Mouse (Mus musculus): Measurements from ENCODE around the gene Rnf157. TPM values are rescaled to one million over a fixed set of nuclear protein-coding genes. Genes with fewer than 3 reads are reported as not detected.
A peak's percentile ranks its signal among the peaks of the same experiment; 100 is the strongest.
"Not testable (repeated sequence)": the region's sequence is repeated elsewhere in the genome, so short reads cannot be mapped to it uniquely, and the experiment has no call there.

Rnf157 gene
- polyA plus RNA-seq, 1 experiment from 2014 or later, result 37.8 TPM

DNA sequence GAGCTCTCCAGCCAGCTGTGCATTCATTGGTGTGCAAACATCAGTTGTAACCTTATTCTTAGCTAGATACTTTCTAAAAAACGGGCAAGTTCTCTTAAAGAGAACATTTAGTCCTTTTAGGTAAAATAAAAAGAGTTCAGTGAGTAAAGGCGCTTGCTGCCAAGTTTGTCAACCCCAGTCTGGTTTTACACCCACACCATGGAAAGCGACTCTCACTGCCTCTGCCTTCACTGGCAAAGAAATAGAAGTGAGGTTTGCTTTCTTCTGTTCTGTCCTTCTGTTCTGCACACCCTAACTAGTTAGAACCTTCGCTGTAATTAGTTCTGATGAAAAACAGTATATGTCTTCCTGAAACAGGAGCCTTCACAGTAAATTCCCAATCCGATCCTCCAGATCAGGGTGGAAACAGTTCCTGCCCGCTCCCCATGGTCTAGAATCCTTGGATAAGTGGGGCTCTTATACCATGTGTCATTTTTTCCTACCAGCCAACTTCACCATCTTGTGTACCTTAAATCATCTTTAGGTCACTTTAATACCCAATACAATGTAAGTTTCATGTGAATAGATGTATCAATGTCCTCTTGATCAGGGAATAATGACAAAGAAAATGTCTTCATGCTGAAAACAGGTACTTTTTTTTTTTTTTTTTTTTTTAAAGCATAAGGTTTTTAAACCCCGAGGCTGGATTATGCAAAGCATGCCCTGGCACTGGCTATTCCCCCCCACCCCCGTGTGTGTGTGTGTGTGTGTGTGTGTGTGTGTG, 19.9 kb upstream of the Rnf157 start:
- Histone ChIP-seq H3K4me2 (replicated peaks) (no peak overlapping the region), H3K27me3 (peaks cover 11% of the 10 kb centered on the region; the same call in 1 of the 2 replicates), H3K27ac (replicated peaks) (no peak overlapping the region), H3K4me1 (peaks cover 35% of the 10 kb centered on the region), H3K4me3 (no peak overlapping the region), H3K9me3 (no peaks in the 10 kb centered on the region), H3K9ac (replicated peaks) (no peak overlapping the region), H3K36me3 (peaks cover 21% of the 10 kb centered on the region)
- WGBS, result 60% methylated on average over 8 of the region's 8 CpGs
- ATAC-seq (ENCODE audit: low FRiP score, low read depth), result no peak

DNA sequence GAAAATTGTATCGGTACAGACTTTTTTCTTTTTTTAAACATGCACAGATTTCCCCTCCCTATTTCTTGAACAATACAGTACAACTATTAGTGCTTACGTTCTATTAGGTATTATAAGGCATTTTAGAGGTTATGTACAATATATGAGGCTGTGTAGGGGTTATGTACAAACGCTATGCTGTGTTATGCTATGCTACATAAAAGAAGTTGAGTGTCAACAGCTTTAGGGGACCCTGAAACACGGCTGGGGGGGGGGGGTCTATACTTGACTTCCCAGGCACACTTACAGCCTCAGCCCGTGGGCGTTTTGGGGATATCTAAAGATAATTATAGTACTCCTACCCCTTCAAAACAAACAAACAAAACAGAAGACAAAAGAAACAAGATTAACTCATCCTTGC, 19.3 kb upstream of the Rnf157 start:
- peaks cover 11% of the 10 kb centered on the region; the same call in 1 of the 2 replicates for H3K27me3 ChIP-seq
- H3K9ac ChIP-seq (replicated peaks), result no peak overlapping the region
- peaks cover 15% of the 10 kb centered on the region for H3K36me3 ChIP-seq
- 51% methylated on average over 6 of the region's 6 CpGs for WGBS
- peaks cover 29% of the 10 kb centered on the region for H3K4me1 ChIP-seq
- no peak overlapping the region for H3K4me2 ChIP-seq (replicated peaks)
- no peak overlapping the region for H3K27ac ChIP-seq (replicated peaks)
- no peaks in the 10 kb centered on the region for H3K9me3 ChIP-seq
- ATAC-seq (ENCODE audit: low FRiP score, low read depth), result no peak
- H3K4me3 ChIP-seq, result no peak overlapping the region

DNA sequence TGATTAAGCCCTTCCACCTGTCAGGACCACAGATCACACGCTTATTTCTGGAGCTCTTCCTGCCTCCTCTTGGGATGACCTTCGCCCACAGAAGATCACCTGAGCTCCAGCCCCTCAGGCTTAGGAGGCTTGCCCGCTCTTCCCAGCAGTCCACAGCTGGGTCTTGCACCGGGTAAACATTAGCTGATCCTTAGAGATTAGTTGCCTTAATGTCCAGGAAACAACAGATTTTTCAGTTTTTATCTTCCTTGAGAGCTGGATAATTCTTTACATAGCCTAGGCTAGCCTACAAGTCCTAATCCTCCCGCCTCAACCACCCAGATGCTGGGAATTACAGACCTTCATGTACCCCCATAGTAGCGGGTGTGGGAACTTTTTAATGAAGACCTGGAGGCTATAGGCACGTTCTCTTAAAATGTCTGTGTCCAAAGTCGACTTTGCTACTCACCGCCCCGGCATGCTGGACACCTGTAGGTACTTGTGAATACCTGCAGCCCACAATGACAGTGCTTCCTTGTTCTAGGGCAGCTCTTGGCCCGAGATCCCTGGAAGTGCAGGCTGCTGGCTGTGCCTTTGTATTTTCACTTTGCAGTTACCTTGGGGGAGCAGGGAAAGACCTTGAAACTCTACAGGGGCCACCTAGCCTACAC, 18.7 kb upstream of the Rnf157 start:
- Histone ChIP-seq H3K9me3 (no peaks in the 10 kb centered on the region), H3K4me1 (peaks cover 23% of the 10 kb centered on the region), H3K36me3 (peaks cover 9% of the 10 kb centered on the region), H3K4me2 (replicated peaks) (peak overlapping the region; percentile 26), H3K9ac (replicated peaks) (0 out of 2 replicates have a peak overlapping the region, but pooled peaks have one; percentile 4), H3K4me3 (no peak overlapping the region), H3K27ac (replicated peaks) (no peak overlapping the region), H3K27me3 (peaks cover 11% of the 10 kb centered on the region; the same call in 1 of the 2 replicates)
- 43% methylated on average over 11 of the region's 11 CpGs for WGBS
- ATAC-seq (ENCODE audit: low FRiP score, low read depth), result no peak

DNA sequence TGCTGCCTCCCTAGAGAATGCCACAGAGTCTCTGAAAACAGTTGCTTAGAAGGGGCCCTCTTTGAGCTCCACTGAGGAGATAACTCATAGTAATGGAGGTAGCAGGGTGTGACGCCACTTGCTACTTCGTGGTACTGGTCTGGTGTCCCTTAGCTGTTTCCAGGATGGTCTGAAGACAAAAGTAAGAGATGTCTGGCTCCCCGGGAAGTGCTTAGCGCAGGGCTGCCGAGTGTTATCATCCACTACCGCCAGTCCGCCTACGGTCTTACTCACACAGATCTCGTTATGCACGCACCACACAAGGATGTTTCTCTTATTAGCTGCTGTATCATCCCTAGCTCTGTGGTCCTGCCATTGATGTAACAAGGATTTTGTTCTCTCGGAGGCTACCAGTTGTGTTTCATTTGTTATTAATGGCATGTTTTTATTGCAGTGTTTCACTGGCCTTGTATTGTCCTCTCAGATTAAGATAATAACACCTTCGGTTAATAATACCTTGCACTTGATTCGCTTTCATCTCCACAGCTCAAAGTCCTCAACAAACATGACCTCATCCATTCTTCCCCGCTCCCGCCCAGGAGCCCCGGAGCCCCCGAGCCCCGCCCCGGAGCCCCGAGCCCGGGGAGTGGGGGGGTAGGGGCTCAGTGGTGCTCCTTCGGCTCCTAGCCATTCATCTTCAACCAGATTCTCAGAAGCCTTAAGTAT, 18.0 kb upstream of the Rnf157 start:
- peaks cover 2% of the 10 kb centered on the region; the same call in 1 of the 2 replicates for H3K36me3 ChIP-seq
- 36% methylated on average over 22 of the region's 22 CpGs for WGBS
- H3K4me1 ChIP-seq, result peaks cover 16% of the 10 kb centered on the region
- peaks cover 11% of the 10 kb centered on the region; the same call in 1 of the 2 replicates for H3K27me3 ChIP-seq
- H3K27ac ChIP-seq (replicated peaks), result no peak overlapping the region
- 0 out of 2 replicates have a peak overlapping the region, but pooled peaks have one; percentile 4 for H3K9ac ChIP-seq (replicated peaks)
- no peak for ATAC-seq (ENCODE audit: low FRiP score, low read depth)
- H3K9me3 ChIP-seq, result no peaks in the 10 kb centered on the region
- H3K4me3 ChIP-seq, result no peak overlapping the region
- H3K4me2 ChIP-seq (replicated peaks), result peak overlapping the region; percentile 26

DNA sequence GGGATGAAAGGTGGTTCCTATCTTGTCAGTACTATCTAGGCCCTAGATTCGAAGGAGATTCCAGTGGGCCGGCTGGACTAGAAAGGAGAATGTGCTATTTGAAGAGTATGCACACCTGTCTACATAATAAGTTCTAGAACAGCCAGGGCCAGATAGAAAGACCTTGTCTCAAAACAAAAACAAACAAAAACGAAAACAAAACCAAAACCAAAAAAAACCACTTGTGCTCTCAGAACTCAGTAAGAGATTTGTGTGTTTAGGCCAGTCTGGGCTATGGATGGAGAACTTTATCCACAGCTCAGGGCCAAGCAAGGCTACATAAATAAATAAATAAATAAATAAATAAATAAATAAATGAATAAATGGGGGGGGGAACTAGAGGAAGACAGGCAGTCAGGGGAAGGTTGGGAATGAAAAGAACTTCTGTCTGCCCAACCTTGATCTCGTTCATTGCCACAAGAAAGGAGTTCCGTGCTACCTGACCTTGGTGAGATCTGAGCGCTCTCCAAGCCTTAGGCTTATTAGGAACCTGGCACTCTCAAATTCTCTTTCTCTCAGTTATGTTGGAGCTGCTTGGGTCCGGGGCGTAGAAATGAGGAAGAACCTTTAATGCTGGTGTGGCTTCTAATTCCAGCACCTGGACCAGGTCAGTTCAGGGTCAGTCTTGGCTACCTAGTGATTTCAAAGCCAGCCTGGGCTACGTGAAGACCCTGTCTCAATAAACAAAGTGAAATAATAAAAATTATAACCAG, 17.2 kb upstream of the Rnf157 start:
- no peaks in the 10 kb centered on the region for H3K9me3 ChIP-seq
- no peak overlapping the region for H3K27ac ChIP-seq (replicated peaks)
- H3K9ac ChIP-seq (replicated peaks), result no peak overlapping the region
- H3K36me3 ChIP-seq, result no peaks in the 10 kb centered on the region
- 85% methylated on average over 9 of the region's 9 CpGs for WGBS
- H3K4me3 ChIP-seq, result no peak overlapping the region
- ATAC-seq (ENCODE audit: low FRiP score, low read depth), result no peak
- peaks cover 9% of the 10 kb centered on the region for H3K4me1 ChIP-seq
- H3K4me2 ChIP-seq (replicated peaks), result no peak overlapping the region
- peaks cover 11% of the 10 kb centered on the region; the same call in 1 of the 2 replicates for H3K27me3 ChIP-seq

DNA sequence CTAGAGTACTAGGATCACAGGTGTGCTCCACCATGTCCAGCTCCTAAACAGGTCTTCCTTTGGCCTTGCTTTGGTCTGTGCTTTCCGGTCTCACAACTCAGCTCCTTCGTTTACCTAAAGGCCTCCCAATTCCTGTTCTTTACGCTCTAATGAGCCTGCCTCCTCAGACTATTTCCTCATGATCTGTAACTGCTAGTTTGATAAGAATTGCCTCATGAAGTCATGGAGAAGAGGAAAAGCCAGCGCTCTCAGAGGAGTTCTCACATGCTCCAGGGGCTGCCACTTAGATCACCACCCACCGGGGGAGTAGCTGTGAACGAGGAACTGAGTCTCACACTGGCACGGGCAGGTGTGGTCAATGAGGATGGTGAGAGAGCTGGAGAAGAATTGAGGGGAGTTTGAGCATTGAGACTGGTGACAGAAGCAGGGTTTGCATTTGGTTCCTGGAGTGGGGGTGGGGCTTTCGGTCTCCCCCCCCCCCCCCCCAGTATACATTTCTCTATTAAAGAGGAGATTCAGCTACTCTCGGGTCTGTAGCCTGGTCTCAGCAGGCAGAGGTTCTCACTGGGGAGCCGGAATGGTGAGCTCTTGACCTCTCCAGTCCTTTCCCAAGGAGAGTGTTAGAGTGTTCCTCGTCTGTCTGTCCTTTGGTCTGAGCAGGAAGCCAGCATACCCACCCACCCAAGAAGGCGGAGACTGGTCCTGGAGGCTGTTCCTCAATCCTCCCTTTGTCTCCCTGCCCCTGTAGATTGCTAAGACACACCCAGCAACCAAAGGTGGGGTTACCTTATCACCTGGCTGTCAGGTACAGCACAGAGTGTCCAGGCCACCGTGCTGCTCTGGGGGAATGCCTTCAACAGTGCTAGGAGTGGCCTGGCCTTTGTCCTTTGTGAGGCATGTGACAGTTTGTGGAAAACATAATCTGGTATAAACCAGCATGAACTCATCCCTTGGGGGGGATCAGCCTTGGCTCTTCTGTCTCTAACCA, 16.3 kb upstream of the Rnf157 start:
- H3K27me3 ChIP-seq, result peaks cover 11% of the 10 kb centered on the region; the same call in 1 of the 2 replicates
- H3K4me2 ChIP-seq (replicated peaks), result no peak overlapping the region
- WGBS, result 58% methylated on average over 12 of the region's 13 CpGs
- ATAC-seq (ENCODE audit: low FRiP score, low read depth), result no peak
- no peak overlapping the region for H3K4me3 ChIP-seq
- no peaks in the 10 kb centered on the region for H3K9me3 ChIP-seq
- H3K9ac ChIP-seq (replicated peaks), result no peak overlapping the region
- no peaks in the 10 kb centered on the region for H3K36me3 ChIP-seq
- no peak overlapping the region for H3K27ac ChIP-seq (replicated peaks)
- peaks cover 8% of the 10 kb centered on the region; the same call in 1 of the 2 replicates for H3K4me1 ChIP-seq

DNA sequence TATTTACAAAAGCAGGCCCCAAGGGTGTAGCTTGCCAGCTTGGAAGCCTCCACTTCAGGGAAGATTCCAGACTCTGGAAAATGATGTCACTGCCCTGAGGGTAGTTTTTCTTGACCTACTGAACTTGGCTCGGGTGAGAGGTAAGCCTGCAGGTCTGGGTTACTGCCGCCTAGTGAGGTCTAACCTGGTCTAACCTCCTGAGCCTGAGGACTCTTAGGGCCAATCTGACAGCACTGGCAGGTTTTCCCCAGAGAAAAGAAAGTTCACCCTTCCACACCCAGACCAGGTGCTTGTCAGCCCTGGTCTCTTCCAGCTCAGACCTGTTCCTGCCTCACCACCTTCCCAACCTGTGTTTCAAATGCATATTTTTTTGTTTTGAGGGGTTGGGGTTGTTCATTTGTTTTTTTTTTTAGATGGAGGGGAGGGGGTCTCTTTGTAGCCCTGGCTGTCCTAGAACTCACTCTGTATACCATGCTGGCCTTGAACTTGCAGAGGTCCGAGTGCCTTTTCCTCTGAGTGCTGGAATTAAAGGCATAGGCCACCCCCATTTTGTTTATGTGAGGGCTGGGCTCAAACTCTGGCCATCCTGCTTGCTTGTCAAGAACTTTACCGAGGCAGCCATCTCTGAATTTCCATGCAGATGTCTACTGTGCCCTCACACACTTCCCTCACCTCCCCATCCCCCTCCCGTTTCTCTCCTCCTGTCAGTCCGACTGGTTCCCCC, 14.2 kb upstream of the Rnf157 start:
- Histone ChIP-seq H3K9ac (replicated peaks) (no peak overlapping the region), H3K27ac (replicated peaks) (no peak overlapping the region), H3K4me1 (0 out of 2 replicates have a peak, but pooled peaks cover 4% of the 10 kb centered on the region), H3K4me2 (replicated peaks) (no peak overlapping the region), H3K36me3 (no peaks in the 10 kb centered on the region), H3K4me3 (no peak overlapping the region), H3K27me3 (peaks cover 14% of the 10 kb centered on the region; the same call in 1 of the 2 replicates), H3K9me3 (no peaks in the 10 kb centered on the region)
- no peak for ATAC-seq (ENCODE audit: low FRiP score, low read depth)
- WGBS, result 77% methylated on average over 6 of the region's 6 CpGs

DNA sequence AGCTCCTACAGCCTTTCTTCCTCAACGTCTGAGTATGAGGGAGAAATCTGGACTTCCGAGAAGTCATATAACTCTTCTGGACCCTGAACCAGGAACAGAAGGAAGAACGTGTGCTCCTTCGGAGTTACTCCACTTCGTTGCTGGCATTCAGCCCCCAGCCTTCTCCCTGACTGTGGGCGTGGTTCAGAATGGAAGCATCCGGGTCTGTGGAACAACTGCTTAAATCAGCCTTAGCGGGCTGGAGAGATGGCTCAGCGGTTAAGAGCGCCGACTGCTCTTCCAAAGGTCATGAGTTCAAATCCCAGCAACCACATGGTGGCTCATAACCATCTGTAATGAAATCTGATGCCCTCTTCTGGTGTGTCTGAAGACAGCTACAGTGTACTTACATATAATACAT, 13.5 kb upstream of the Rnf157 start:
- not testable (repeated sequence) for H3K36me3 ChIP-seq; H3K4me2 ChIP-seq (replicated peaks); H3K4me1 ChIP-seq; H3K9ac ChIP-seq (replicated peaks); ATAC-seq (ENCODE audit: low FRiP score, low read depth); H3K27ac ChIP-seq (replicated peaks); H3K9me3 ChIP-seq; H3K4me3 ChIP-seq
- peaks cover 10% of the 10 kb centered on the region; the same call in 1 of the 2 replicates for H3K27me3 ChIP-seq
- 91% methylated on average over 11 of the region's 11 CpGs for whole genome bisulfite sequencing

DNA sequence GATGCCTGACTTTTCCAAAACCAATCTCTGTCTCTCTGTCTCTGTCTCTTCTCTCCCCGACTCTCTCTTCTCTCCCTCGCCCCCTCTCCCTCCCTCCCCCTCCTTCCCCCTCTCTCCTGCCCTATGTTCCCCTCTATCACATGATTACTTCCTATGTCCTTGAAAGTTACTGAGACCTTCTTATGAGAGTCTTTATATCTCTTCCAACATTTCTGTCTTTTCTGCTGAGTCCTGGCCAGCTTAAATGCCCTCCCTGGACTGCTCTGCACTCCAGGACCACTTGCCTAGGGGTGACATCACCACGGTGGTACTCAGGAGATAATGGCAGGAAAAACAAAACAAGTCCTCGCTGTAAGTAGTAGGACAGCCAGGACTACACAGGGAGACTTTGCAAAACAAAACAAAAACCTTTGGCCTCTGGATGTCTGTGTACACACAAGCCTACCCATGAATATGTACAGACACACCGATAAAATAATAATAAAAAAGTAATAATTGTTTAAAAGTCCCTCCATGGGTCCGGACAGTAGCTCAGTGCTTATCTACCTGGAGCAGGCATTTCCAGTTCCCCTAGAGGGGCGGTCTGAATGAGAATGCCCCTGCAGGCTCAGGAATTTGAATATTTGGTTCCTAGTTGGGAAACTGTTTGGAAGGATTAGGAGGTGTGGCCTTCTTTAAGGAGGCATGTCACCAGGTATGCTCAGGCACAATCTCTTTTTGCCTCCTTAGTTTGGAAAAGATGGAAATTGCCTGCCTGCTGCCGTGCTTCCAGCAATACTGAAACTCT, 12.0 kb upstream of the Rnf157 start:
- no peak for ATAC-seq (ENCODE audit: low FRiP score, low read depth)
- 54% methylated on average over 8 of the region's 8 CpGs for WGBS
- Histone ChIP-seq H3K9me3 (no peaks in the 10 kb centered on the region), H3K4me1 (no peaks in the 10 kb centered on the region), H3K27me3 (0 out of 2 replicates have a peak, but pooled peaks cover 3% of the 10 kb centered on the region), H3K4me3 (no peak overlapping the region), H3K27ac (replicated peaks) (no peak overlapping the region), H3K36me3 (no peaks in the 10 kb centered on the region), H3K9ac (replicated peaks) (no peak overlapping the region), H3K4me2 (replicated peaks) (no peak overlapping the region)
